Mouse (Mus musculus) B cell, adult 2 months (primary cell): ENCODE results near the gene Actl11.

Source experiments
- DNase-seq, 2 experiments: peaks; one replicate each; pipeline ENCODE4 v3.0.0; 2022

The Actl11 gene

GRCm38 (mm10) chr9:107962916-107963315 lies 34.6 kb downstream of the Actl11 start:
- no peak for DNase-seq

GRCm38 (mm10) chr9:107963700-107964099 lies 35.4 kb downstream of the Actl11 start:
- peak; percentile 80 to 81 for DNase-seq

DNA sequence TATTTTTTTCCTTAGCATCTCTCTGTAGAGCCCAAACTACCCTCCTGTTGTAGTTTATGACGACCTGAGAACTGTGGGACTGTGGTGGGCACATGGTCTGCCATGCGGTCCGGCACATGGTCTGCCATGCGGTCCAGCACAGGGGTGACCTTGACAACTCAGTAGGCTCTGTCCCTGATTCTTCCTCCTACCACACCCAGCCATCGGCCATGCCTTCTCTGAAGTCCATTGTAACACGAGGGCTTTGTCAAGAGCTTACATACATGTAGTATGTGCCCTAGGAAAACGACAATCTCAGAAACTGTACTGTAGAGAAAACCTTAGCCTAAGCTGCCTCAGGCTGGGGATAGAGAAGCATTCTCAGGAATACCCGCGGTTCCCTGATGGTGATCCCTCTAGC lies 36.4 kb downstream of the Actl11 start:
- DNase-seq, result no peak

GRCm38 (mm10) chr9:107966676-107967075 lies 38.4 kb downstream of the Actl11 start:
- no peak for DNase-seq

- no peak for DNase-seq
Observed at GRCm38 (mm10) chr9:107967437-107967836, 39.2 kb downstream of the Actl11 start.

GRCm38 (mm10) chr9:107968531-107968930 lies 40.3 kb downstream of the Actl11 start:
- no peak for DNase-seq

DNA sequence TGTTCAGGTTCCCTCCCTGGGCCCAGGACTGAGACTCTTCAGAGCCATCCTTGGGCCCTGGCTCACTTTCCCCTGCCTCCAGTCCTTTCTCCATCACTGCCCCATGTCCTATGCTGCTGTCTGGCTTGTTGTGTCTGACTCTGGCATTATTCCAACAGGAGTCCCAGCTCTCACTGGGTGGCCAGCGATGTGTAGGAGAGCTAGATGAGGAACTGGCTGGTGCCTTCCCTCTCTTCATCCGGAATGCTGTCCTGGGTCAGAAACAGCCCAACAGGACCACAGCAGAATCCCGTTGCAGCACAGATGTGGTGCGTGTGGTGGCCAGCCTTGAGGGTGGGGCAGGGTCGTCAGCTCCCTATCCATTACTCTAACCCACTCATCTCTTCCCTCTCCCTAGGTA lies 42.0 kb downstream of the Actl11 start:
- DNase-seq, result no peak

- DNase-seq, result no peak
Observed at GRCm38 (mm10) chr9:107971690-107972541, 43.6 kb downstream of the Actl11 start.

DNA sequence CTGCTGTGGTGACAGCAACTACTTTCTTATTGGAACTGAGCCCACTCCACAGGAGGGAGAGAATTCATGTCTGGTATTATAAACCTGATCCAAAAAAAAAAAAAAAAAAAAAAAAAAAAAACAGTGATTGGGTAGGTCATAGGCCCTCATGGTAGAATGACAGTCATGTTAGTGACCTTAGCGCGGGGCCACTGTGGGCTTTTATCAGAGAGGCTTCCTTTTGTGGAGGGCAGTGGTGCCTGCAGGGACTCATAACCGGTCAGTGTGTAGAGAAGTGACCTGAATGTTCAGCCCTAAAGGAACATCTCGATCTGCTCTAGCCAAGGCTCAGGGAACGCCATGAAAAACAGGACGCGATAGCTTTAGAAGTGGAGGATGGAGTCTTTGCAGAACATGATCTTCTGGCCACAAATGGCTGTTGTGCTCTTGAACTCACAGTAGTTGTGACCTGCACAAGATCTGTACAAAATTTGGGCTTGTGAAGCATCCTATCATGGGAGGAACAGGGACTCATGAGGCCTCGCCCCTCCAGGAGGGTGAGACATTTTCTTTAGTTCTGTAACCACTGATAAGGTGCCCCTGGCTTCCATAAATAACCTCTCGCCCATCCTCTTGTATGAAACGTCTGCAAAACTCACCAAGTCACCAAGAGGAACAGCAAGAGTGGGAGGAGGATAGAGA lies 46.4 kb downstream of the Actl11 start:
- DNase-seq, result peak; percentile 14 to 17

GRCm38 (mm10) chr9:107975399-107976386 lies 47.4 kb downstream of the Actl11 start, which contains the start of gene Uba7:
Gene Uba7, plus strand, starts transcription at chr9:107975505.
- DNase-seq, result peak; percentile 57 to 60

DNA sequence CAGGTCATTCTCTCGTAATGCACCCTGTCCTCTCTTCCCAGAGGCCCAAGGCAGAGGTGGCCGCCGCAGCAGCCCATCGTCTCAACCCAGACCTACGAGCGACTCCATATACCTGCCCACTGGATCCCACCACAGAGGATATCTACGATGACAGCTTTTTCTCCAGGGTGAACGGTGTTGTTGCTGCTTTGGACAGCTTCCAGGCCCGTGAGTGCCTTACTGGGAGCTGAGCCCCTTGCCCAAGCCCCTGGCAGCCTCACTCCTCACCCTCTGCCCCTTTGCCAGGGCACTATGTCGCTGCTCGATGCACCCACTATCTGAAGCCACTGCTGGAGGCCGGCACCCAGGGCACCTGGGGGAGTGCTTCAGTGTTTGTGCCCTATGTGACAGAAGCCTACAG lies 50.5 kb downstream of the Actl11 start:
- no peak for DNase-seq
